9 mouse cellular contexts compared by ENCODE assay signal in genomic region chr5:127453580-127453979, GRCm38 (mm10).
DNase-seq lines count a peak whose midpoint lies in the region; ATAC-seq and TF ChIP-seq lines count a peak whose summit lies in the region.
"Had no signal": no experiment of that assay in that cellular context is flagged by ENCODE, and none has a peak within 500 bp of the region (broad histone marks: within the 10 kb centered on the region; RNA-seq: fewer than 3 reads in every experiment).

No protein-coding gene starts in this region.

- H3K4me3 ChIP-seq in forebrain, postnatal 0 days (ENCODE audit: low read depth, low read length): no peak overlapping the region
- no peak overlapping the region for H3K4me3 ChIP-seq in forebrain, embryonic 12.5 days (replicated peaks)
- no peak overlapping the region for H3K4me3 ChIP-seq in lung, adult 2 months (replicated peaks; ENCODE audit: extremely low read depth, low read depth, low read length)
- no peak overlapping the region for H3K4me3 ChIP-seq in limb, embryonic 11.5 days (ENCODE audit: low read depth, low read length)
- H3K4me3 ChIP-seq: erythroblast, embryonic 14.5 days had no signal

- ATAC-seq in forebrain, postnatal 0 days: no peak
- ATAC-seq in forebrain, embryonic 12.5 days (ENCODE audit: low FRiP score): no peak
- ATAC-seq in limb, embryonic 11.5 days (ENCODE audit: insufficient number of reproducible peaks, low FRiP score, low TSS enrichment, low read depth): no peak

- H3K27me3 ChIP-seq in forebrain, postnatal 0 days (ENCODE audit: insufficient read depth, low read length): no peaks in the 10 kb centered on the region
- H3K27me3 ChIP-seq in forebrain, embryonic 12.5 days: no peaks in the 10 kb centered on the region
- no peaks in the 10 kb centered on the region for H3K27me3 ChIP-seq in limb, embryonic 11.5 days (ENCODE audit: control insufficient read depth, insufficient read depth, low read length)

- no peaks in the 10 kb centered on the region for H3K36me3 ChIP-seq in forebrain, postnatal 0 days (ENCODE audit: insufficient read depth)
- H3K36me3 ChIP-seq in forebrain, embryonic 12.5 days (replicated peaks): no peaks in the 10 kb centered on the region
- H3K36me3 ChIP-seq in limb, embryonic 11.5 days (ENCODE audit: control insufficient read depth, insufficient read depth, low read length): no peaks in the 10 kb centered on the region

- TF ChIP-seq CTCF in forebrain, postnatal 0 days (IDR thresholded peaks at IDR 0.05; ENCODE audit: low read depth): peak; percentile 67
- 0 out of 2 replicates have a peak, but pooled peaks have one; percentile 12 for TF ChIP-seq CTCF in lung, adult 2 months (IDR thresholded peaks at IDR 0.05; ENCODE audit: insufficient read depth, low read length)

- peak; percentile 51 for DNase-seq in forebrain, postnatal 0 days
- peak; percentile 6 for DNase-seq in lung, adult 2 months
- DNase-seq in lung, postnatal 4 days: no peak
- peak; percentile 29 for DNase-seq in brain, adult 2 months (ENCODE audit: low read depth, low spot score)
- DNase-seq in limb, embryonic 11.5 days (ENCODE audit: low spot score): peak; percentile 57
- DNase-seq in thymus, postnatal 4 days: peak; percentile 59
- DNase-seq in urinary bladder, postnatal 10 days (ENCODE audit: low spot score): no peak

- H3K4me1 ChIP-seq in forebrain, postnatal 0 days (ENCODE audit: insufficient read depth): no peaks in the 10 kb centered on the region
- no peaks in the 10 kb centered on the region for H3K4me1 ChIP-seq in forebrain, embryonic 12.5 days
- H3K4me1 ChIP-seq in lung, adult 2 months (ENCODE audit: control insufficient read depth, insufficient read depth, low read length): no peaks in the 10 kb centered on the region
- no peaks in the 10 kb centered on the region for H3K4me1 ChIP-seq in limb, embryonic 11.5 days (ENCODE audit: control insufficient read depth, insufficient read depth, low read length)

- H3K9ac ChIP-seq in forebrain, postnatal 0 days: no peak overlapping the region
- no peak overlapping the region for H3K9ac ChIP-seq in forebrain, embryonic 12.5 days
- no peak overlapping the region for H3K9ac ChIP-seq in limb, embryonic 11.5 days (ENCODE audit: low read length)

- H3K27ac ChIP-seq in forebrain, postnatal 0 days (ENCODE audit: low read depth, low read length): no peak overlapping the region
- H3K27ac ChIP-seq in forebrain, embryonic 12.5 days: no peak overlapping the region
- H3K27ac ChIP-seq in limb, embryonic 11.5 days (replicated peaks; ENCODE audit: low read depth, low read length): no peak overlapping the region

- 30% methylated on average over 4 of the region's 4 CpGs for WGBS in forebrain, postnatal 0 days
- WGBS in forebrain, embryonic 12.5 days: 28% methylated on average over 4 of the region's 4 CpGs
- WGBS in lung, adult 2 months: 32% methylated on average over 4 of the region's 4 CpGs
- WGBS in limb, embryonic 11.5 days: 29% methylated on average over 4 of the region's 4 CpGs

- no peaks in the 10 kb centered on the region for H3K9me3 ChIP-seq in forebrain, postnatal 0 days (ENCODE audit: low read length)
- H3K9me3 ChIP-seq in forebrain, embryonic 12.5 days: no peaks in the 10 kb centered on the region
- H3K9me3 ChIP-seq in limb, embryonic 11.5 days (ENCODE audit: control insufficient read depth, low read length): peaks cover 3% of the 10 kb centered on the region; the same call in 1 of the 2 replicates

- H3K4me2 ChIP-seq in forebrain, postnatal 0 days (ENCODE audit: low read depth): no peak overlapping the region
- H3K4me2 ChIP-seq in forebrain, embryonic 12.5 days: no peak overlapping the region
- H3K4me2 ChIP-seq in limb, embryonic 11.5 days (ENCODE audit: low read depth, severe bottlenecking): no peak overlapping the region

- no peak for TF ChIP-seq POLR2A in lung, adult 2 months (IDR thresholded peaks at IDR 0.05; ENCODE audit: borderline replicate concordance, extremely low read depth, low read depth, low read length)

Comparison
In these comparisons a context has a peak if more than half of its experiments do, and no peak if none do; other contexts are left out.
1. DNase-seq: peak in forebrain, postnatal 0 days (single experiment), lung, adult 2 months (single experiment), brain, adult 2 months (single experiment), limb, embryonic 11.5 days (single experiment) and thymus, postnatal 4 days (single experiment); none in lung, postnatal 4 days (0 of 2) and urinary bladder, postnatal 10 days (single experiment).